ENCODE assay signal across 23 mouse cellular contexts in the genomic region with DNA sequence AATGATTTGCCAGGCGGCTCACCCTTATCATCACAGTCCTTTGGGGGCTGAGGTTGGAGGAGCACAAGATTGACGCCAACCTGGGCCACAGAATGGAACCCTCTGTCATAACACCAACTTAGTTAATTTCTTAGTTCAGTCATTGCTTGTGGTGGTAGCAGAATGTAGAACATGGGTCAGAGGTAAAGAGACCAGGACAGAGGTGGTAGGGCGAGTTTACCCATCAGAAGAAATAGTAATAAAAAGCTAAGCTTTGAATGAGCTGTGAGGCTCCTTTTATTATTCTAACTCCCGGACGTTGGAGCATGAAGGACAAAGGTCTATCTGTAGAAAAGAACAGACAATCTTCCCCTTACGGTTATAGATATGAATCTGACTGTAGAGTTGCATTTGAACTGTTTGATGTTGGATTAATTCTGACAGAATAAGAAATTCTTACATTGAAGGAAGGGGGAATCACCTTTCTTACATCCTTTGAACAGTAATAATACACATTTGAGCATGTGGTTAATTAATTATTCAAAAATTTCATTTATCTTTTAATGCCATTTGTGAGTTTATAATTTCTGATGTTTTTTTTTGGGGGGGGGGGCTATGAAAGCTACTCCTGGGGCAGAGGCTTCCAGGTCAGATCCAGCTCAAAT.
"Had no signal": no experiment of that assay in that cellular context is flagged by ENCODE, and none has a peak within 500 bp of the region (broad histone marks: within the 10 kb centered on the region; RNA-seq: fewer than 3 reads in every experiment).

No protein-coding gene starts in this region.

- ATAC-seq: liver, embryonic 12.5 days; midbrain, embryonic 15.5 days had no signal

- H3K9me3 ChIP-seq: limb, embryonic 10.5 days; limb, embryonic 13.5 days; liver, embryonic 12.5 days; liver, embryonic 15.5 days; lung, embryonic 15.5 days; megakaryocyte, embryonic 14.5 days; midbrain, embryonic 12.5 days; midbrain, embryonic 15.5 days; neural tube, embryonic 12.5 days; neural tube, embryonic 15.5 days; stomach, embryonic 15.5 days had no signal

- H3K4me2 ChIP-seq: limb, embryonic 13.5 days; liver, embryonic 12.5 days; liver, embryonic 15.5 days; lung, embryonic 15.5 days; midbrain, embryonic 12.5 days; midbrain, embryonic 15.5 days; neural tube, embryonic 12.5 days; neural tube, embryonic 15.5 days; stomach, embryonic 15.5 days had no signal

- H3K9ac ChIP-seq: limb, embryonic 13.5 days; liver, embryonic 12.5 days; liver, embryonic 15.5 days; lung, embryonic 15.5 days; midbrain, embryonic 12.5 days; midbrain, embryonic 15.5 days; neural tube, embryonic 12.5 days; neural tube, embryonic 15.5 days; stomach, embryonic 15.5 days had no signal

- H3K36me3 ChIP-seq: limb, embryonic 10.5 days; limb, embryonic 13.5 days; liver, embryonic 12.5 days; liver, embryonic 15.5 days; lung, embryonic 15.5 days; midbrain, embryonic 12.5 days; midbrain, embryonic 15.5 days; neural tube, embryonic 12.5 days; neural tube, embryonic 15.5 days; stomach, embryonic 15.5 days had no signal

- H3K27ac ChIP-seq: limb, embryonic 10.5 days; limb, embryonic 13.5 days; liver, embryonic 12.5 days; liver, embryonic 15.5 days; lung, embryonic 15.5 days; midbrain, embryonic 12.5 days; midbrain, embryonic 15.5 days; neural tube, embryonic 12.5 days; neural tube, embryonic 15.5 days; stomach, embryonic 15.5 days had no signal

- DNase-seq: kidney, adult 9 months; kidney, postnatal 14 days; kidney, postnatal 4 days; liver; lung, adult 18-20 months; lung, postnatal 10 days; lung, postnatal 36 days; right cerebral cortex, adult 18-20 months; right cerebral cortex, postnatal 14 days; right cerebral cortex, postnatal 4 days; spleen, adult 18-20 months; thymus, postnatal 25 days had no signal

- H3K4me3 ChIP-seq: limb, embryonic 10.5 days; limb, embryonic 13.5 days; liver, embryonic 12.5 days; liver, embryonic 15.5 days; lung, embryonic 15.5 days; megakaryocyte, embryonic 14.5 days; midbrain, embryonic 12.5 days; midbrain, embryonic 15.5 days; neural tube, embryonic 12.5 days; neural tube, embryonic 15.5 days; stomach, embryonic 15.5 days had no signal

- H3K27me3 ChIP-seq: limb, embryonic 13.5 days; liver, embryonic 12.5 days; lung, embryonic 15.5 days; megakaryocyte, embryonic 14.5 days; midbrain, embryonic 12.5 days; midbrain, embryonic 15.5 days; neural tube, embryonic 12.5 days; neural tube, embryonic 15.5 days; stomach, embryonic 15.5 days had no signal

- H3K4me1 ChIP-seq: limb, embryonic 10.5 days; limb, embryonic 13.5 days; liver, embryonic 12.5 days; liver, embryonic 15.5 days; lung, embryonic 15.5 days; midbrain, embryonic 12.5 days; midbrain, embryonic 15.5 days; neural tube, embryonic 12.5 days; neural tube, embryonic 15.5 days; stomach, embryonic 15.5 days had no signal
